Mouse (Mus musculus): ENCODE results near the gene Letm1. TPM values are rescaled to one million over a fixed set of nuclear protein-coding genes. Genes with fewer than 3 reads are reported as not detected.
A peak's percentile ranks its signal among the peaks of the same experiment; 100 is the strongest.

The Letm1 gene
- 10 to 100 TPM; 94.3 to 95.3 TPM for total RNA-seq (2021)

- peak; percentile 94 to 96 for DNase-seq
Observed at GRCm38 (mm10) chr5:33782345-33782998, at the start of gene Letm1. Letm1 (minus strand) TSS chr5:33782817.

GRCm38 (mm10) chr5:33830832-33831231, 48.2 kb upstream of the Letm1 start:
- no peak for DNase-seq

- DNase-seq, result no peak
Observed at GRCm38 (mm10) chr5:33829958-33830357, 47.3 kb upstream of the Letm1 start.

GRCm38 (mm10) chr5:33828107-33828506, 45.5 kb upstream of the Letm1 start:
- no peak for DNase-seq

GRCm38 (mm10) chr5:33826001-33826400, 43.4 kb upstream of the Letm1 start:
- DNase-seq, result no peak

GRCm38 (mm10) chr5:33822456-33822855, 39.8 kb upstream of the Letm1 start:
- DNase-seq, result no peak

- no peak for DNase-seq
Observed at GRCm38 (mm10) chr5:33821901-33822427, 39.3 kb upstream of the Letm1 start.

- DNase-seq, result peak; percentile 20 to 31
Observed at GRCm38 (mm10) chr5:33820733-33821621, 38.4 kb upstream of the Letm1 start.

GRCm38 (mm10) chr5:33819876-33820732, 37.5 kb upstream of the Letm1 start, which contains the start of gene Nsd2:
Nsd2 (plus strand) TSS chr5:33820725.
- DNase-seq, result peak; percentile 88 to 89

- peak; percentile 8 to 13 for DNase-seq
Observed at GRCm38 (mm10) chr5:33819141-33819875, 36.7 kb upstream of the Letm1 start.

GRCm38 (mm10) chr5:33818104-33818503, 35.5 kb upstream of the Letm1 start:
- DNase-seq, result no peak

GRCm38 (mm10) chr5:33816008-33816725, 33.5 kb upstream of the Letm1 start:
- no peak for DNase-seq

- DNase-seq, result no peak
Observed at GRCm38 (mm10) chr5:33811519-33811918, 28.9 kb upstream of the Letm1 start.

GRCm38 (mm10) chr5:33803337-33803736, 20.7 kb upstream of the Letm1 start:
- no peak for DNase-seq

GRCm38 (mm10) chr5:33791912-33792643, 9.5 kb upstream of the Letm1 start:
- DNase-seq, result no peak

- DNase-seq, result no peak
Observed at GRCm38 (mm10) chr5:33782999-33783390, 378 bp upstream of the Letm1 start.

GRCm38 (mm10) chr5:33781964-33782344, 663 bp downstream of the Letm1 start:
- DNase-seq, result no peak

- no peak for DNase-seq
Observed at GRCm38 (mm10) chr5:33777195-33777594, 5.4 kb downstream of the Letm1 start.

- no peak for DNase-seq
Observed at GRCm38 (mm10) chr5:33743481-33743880, 39.1 kb downstream of the Letm1 start.

- DNase-seq, result no peak
Observed at GRCm38 (mm10) chr5:33740548-33740947, 42.1 kb downstream of the Letm1 start.

Measured in layer of hippocampus, postnatal 36 days (tissue).